In genomic region chr4:73718761-73719160, GRCm38 (mm10) we compare ENCODE assay signal across 35 mouse cellular contexts. TPM values are rescaled to one million over a fixed set of nuclear protein-coding genes. Genes with fewer than 3 reads are reported as not detected.
"Had no signal": no experiment of that assay in that cellular context is flagged by ENCODE, and none has a peak within 500 bp of the region (broad histone marks: within the 10 kb centered on the region; RNA-seq: fewer than 3 reads in every experiment).

No protein-coding gene starts in this region.

- H3K4me2 ChIP-seq: embryonic facial prominence, embryonic 12.5 days; embryonic facial prominence, embryonic 13.5 days; embryonic facial prominence, embryonic 15.5 days; forebrain, embryonic 12.5 days; forebrain, embryonic 13.5 days; forebrain, embryonic 15.5 days had no signal

- ATAC-seq: forebrain, embryonic 13.5 days; forebrain, embryonic 14.5 days; forebrain, embryonic 15.5 days; forebrain, embryonic 16.5 days; forebrain, postnatal 0 days had no signal

- H3K4me1 ChIP-seq: embryonic facial prominence, embryonic 10.5 days; embryonic facial prominence, embryonic 12.5 days; embryonic facial prominence, embryonic 13.5 days; embryonic facial prominence, embryonic 15.5 days; forebrain, embryonic 10.5 days; forebrain, embryonic 12.5 days; forebrain, embryonic 13.5 days; forebrain, embryonic 15.5 days had no signal

- H3K9me3 ChIP-seq: embryonic facial prominence, embryonic 10.5 days; embryonic facial prominence, embryonic 12.5 days; embryonic facial prominence, embryonic 13.5 days; embryonic facial prominence, embryonic 15.5 days; forebrain, embryonic 10.5 days; forebrain, embryonic 12.5 days; forebrain, embryonic 13.5 days; forebrain, embryonic 15.5 days had no signal

- H3K27me3 ChIP-seq: embryonic facial prominence, embryonic 12.5 days; embryonic facial prominence, embryonic 13.5 days; embryonic facial prominence, embryonic 15.5 days; forebrain, embryonic 12.5 days; forebrain, embryonic 13.5 days; forebrain, embryonic 15.5 days had no signal

- H3K27ac ChIP-seq: embryonic facial prominence, embryonic 10.5 days; embryonic facial prominence, embryonic 12.5 days; embryonic facial prominence, embryonic 13.5 days; embryonic facial prominence, embryonic 15.5 days; forebrain, embryonic 10.5 days; forebrain, embryonic 12.5 days; forebrain, embryonic 13.5 days; forebrain, embryonic 15.5 days; gastrocnemius, adult 2 months; heart, adult 2 months had no signal

- H3K9ac ChIP-seq: embryonic facial prominence, embryonic 12.5 days; embryonic facial prominence, embryonic 13.5 days; embryonic facial prominence, embryonic 15.5 days; forebrain, embryonic 12.5 days; forebrain, embryonic 13.5 days; forebrain, embryonic 15.5 days; forebrain, postnatal 0 days had no signal

- H3K4me3 ChIP-seq: embryonic facial prominence, embryonic 10.5 days; embryonic facial prominence, embryonic 12.5 days; embryonic facial prominence, embryonic 13.5 days; embryonic facial prominence, embryonic 15.5 days; erythroblast, embryonic 14.5 days; forebrain, embryonic 10.5 days; forebrain, embryonic 12.5 days; forebrain, embryonic 13.5 days; forebrain, embryonic 15.5 days; gastrocnemius, adult 2 months; heart, adult 2 months had no signal

- H3K36me3 ChIP-seq: embryonic facial prominence, embryonic 10.5 days; embryonic facial prominence, embryonic 12.5 days; embryonic facial prominence, embryonic 13.5 days; embryonic facial prominence, embryonic 15.5 days; forebrain, embryonic 10.5 days; forebrain, embryonic 12.5 days; forebrain, embryonic 15.5 days had no signal

- DNase-seq: cerebellum, adult 2 months; cerebellum, adult 8-10 months; cerebellum, adult 9-10 months; cerebellum, adult 9-11 months; cerebellum, postnatal 10 days; cerebellum, postnatal 14 days; cerebellum, postnatal 25 days; cerebellum, postnatal 36 days; embryo, embryonic 11 days; forebrain, postnatal 0 days; gastrocnemius, adult 2 months; gastrocnemius, postnatal 10 days; gastrocnemius, postnatal 14 days; gastrocnemius, postnatal 25 days; gastrocnemius, postnatal 36 days; heart, adult 11 months; heart, adult 18-20 months; heart, adult 2 months had no signal

RNA-seq across cellular contexts. Expression of gene Gm428, which starts 35.4 kb away (rescaled TPM):
- polyA plus RNA-seq: cerebellum, adult 2 months; cortical plate, adult 2 months; embryonic facial prominence, embryonic 10.5 days; embryonic facial prominence, embryonic 11.5 days; embryonic facial prominence, embryonic 12.5 days; embryonic facial prominence, embryonic 13.5 days; embryonic facial prominence, embryonic 14.5 days; embryonic facial prominence, embryonic 15.5 days; erythroblast, embryonic 14.5 days; forebrain, embryonic 10.5 days; forebrain, embryonic 11.5 days; forebrain, embryonic 12.5 days; forebrain, embryonic 13.5 days; forebrain, embryonic 14.5 days; forebrain, embryonic 15.5 days; forebrain, embryonic 16.5 days; forebrain, postnatal 0 days; frontal cortex, adult 2 months; gonadal fat pad, adult 2 months; heart, adult 2 months had no signal

RNA-seq across cellular contexts. Expression of gene Gm11239, which starts 50.6 kb away (rescaled TPM):
- polyA plus RNA-seq: cerebellum, adult 2 months; cortical plate, adult 2 months; embryonic facial prominence, embryonic 10.5 days; embryonic facial prominence, embryonic 12.5 days; embryonic facial prominence, embryonic 13.5 days; embryonic facial prominence, embryonic 14.5 days; embryonic facial prominence, embryonic 15.5 days; erythroblast, embryonic 14.5 days; forebrain, embryonic 10.5 days; forebrain, embryonic 11.5 days; forebrain, embryonic 12.5 days; forebrain, embryonic 13.5 days; forebrain, embryonic 14.5 days; forebrain, embryonic 15.5 days; forebrain, embryonic 16.5 days; forebrain, postnatal 0 days; frontal cortex, adult 2 months; gonadal fat pad, adult 2 months; heart, adult 2 months had no signal
